Mouse (Mus musculus): Measurements from ENCODE around the gene Gm8165.
"Not testable (repeated sequence)": the region's sequence is repeated elsewhere in the genome, so short reads cannot be mapped to it uniquely, and the experiment has no call there.

Gm8165 gene

DNA sequence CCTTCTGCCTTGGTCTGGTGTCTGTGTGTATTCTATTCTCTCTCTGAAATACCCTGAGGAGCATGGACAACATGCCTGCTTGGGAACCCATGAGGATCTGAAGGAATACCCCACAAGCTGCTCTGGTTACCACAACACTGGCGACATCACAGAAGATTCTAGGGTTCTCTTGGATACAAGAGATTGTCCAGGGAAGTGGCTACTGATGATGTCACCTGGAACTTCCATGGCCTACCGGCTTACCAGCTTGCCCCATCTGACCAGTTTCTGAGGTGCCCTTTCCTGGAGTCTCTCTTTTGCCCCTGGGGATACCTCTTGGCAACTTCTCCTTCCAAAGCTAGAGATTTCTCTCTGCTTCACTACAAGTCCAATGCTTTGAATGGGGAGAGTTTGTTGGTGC is at the start of gene Gm8165:
Gene Gm8165, minus strand, starts transcription at position 101 of the 400 bp plus-strand sequence.
- not testable (repeated sequence) for DNase-seq (ENCODE audit: low spot score)

- not testable (repeated sequence) for DNase-seq (ENCODE audit: low spot score)
Observed at GRCm38 (mm10) chr14:43697621-43698020, 20.6 kb upstream of the Gm8165 start, which contains the start of gene Gm7324. TSS of gene Gm7324 (plus strand) at chr14:43697828.
